Mouse (Mus musculus): ENCODE data around the gene Cyp4f18. TPM values are rescaled to one million over a fixed set of nuclear protein-coding genes. Genes with fewer than 3 reads are reported as not detected.
A peak's percentile ranks its signal among the peaks of the same experiment; 100 is the strongest.

The Cyp4f18 gene
- total and polyA plus RNA-seq, 3 experiments: 13.5 to 37.4 (median 31.7) TPM

DNA sequence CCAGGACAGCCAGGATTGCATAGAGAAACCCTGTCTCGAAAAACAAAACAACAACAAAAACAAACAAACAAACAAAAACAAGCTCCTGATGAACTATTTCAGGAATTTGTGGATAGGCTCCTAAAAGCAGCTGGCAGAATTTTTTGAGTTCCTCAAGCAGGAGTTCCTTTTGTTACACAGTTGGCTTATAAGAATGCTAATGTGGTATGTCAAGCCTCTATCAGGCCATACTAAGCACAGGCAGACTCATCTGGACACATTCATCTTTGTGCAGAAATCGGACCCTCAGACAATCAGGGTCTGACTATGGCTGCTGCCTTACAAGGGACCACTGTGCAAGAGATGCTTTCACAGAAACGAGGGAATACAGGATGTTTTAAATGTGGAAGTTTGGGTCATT, 35.2 kb downstream of the Cyp4f18 start:
- no peaks in the 10 kb centered on the region for H3K27me3 ChIP-seq (replicated peaks)
- H3K79me2 ChIP-seq (replicated peaks; ENCODE audit: control insufficient read depth, extremely low read depth, insufficient read depth, poor library complexity, severe bottlenecking): no peaks in the 10 kb centered on the region
- in situ Hi-C loops (cut with MboI; ENCODE audit: low pct_ligation_motif_present, low pct_unique_long_range_greater_than_20kb, low sequenced_read_pairs): no loop called here
- no peak overlapping the region for H3K4me2 ChIP-seq (ENCODE audit: insufficient read depth, low read depth, poor library complexity, severe bottlenecking)
- no peak overlapping the region for H3K4me3 ChIP-seq (replicated peaks in 1 of 3; ENCODE audit: low read depth in 2 of 3, low read length in 2 of 3, poor library complexity in 1 of 3)
- TF ChIP-seq BHLHE40 (IDR thresholded peaks at IDR 0.05; ENCODE audit: low read depth, low read length) (no peak), RAD21 (IDR thresholded peaks at IDR 0.05; ENCODE audit: low read depth, low read length) (no peak)
- H3K4me1 ChIP-seq (ENCODE audit: control insufficient read depth in 1 of 2, insufficient read depth in 2 of 2): no peaks in the 10 kb centered on the region
- no peak overlapping the region for H3K27ac ChIP-seq (ENCODE audit: insufficient read depth, low read depth)
- no peak overlapping the region for H3K9ac ChIP-seq (ENCODE audit: insufficient read depth, low read depth)
- dilution Hi-C loops (cut with MboI; ENCODE audit: extremely low pct_ligation_motif_present, extremely low pct_unique_long_range_greater_than_20kb, low sequenced_read_pairs): no loop called here
- H3K9me3 ChIP-seq (replicated peaks; ENCODE audit: low read length): no peaks in the 10 kb centered on the region
- peaks cover 0 to 21% of the 10 kb centered on the region in 2 experiments for H3K36me3 ChIP-seq (replicated peaks in 1 of 2; ENCODE audit: control insufficient read depth in 1 of 2, insufficient read depth in 1 of 2, low read length in 1 of 2)
- no peak for DNase-seq (ENCODE audit: extremely low read depth)

DNA sequence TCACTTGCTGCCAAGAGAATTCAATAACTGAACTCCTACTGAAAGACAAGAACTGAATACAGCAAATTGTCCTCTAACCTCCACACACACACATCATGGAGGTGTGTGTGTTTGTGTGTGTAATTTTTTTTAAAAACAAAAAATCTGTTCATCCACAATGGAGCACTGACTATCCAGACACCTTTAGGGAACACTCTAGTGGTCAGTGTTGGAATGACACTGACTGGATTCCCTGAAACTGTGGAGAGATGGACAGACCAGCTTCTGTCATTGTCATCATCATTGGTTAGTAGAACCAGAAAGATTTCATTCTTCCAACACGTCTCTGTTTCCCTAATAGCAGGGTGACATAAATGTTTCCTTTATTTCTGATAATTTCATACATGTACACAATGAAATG, 37.5 kb downstream of the Cyp4f18 start:
- dilution Hi-C loops (cut with MboI; ENCODE audit: extremely low pct_ligation_motif_present, extremely low pct_unique_long_range_greater_than_20kb, low sequenced_read_pairs) (no loop called here), in situ Hi-C loops (cut with MboI; ENCODE audit: low pct_ligation_motif_present, low pct_unique_long_range_greater_than_20kb, low sequenced_read_pairs) (no loop called here)
- H3K4me1 ChIP-seq (ENCODE audit: control insufficient read depth in 1 of 2, insufficient read depth in 2 of 2): no peaks in the 10 kb centered on the region
- peak; percentile 35 for DNase-seq (ENCODE audit: extremely low read depth)
- H3K27me3 ChIP-seq (replicated peaks): no peaks in the 10 kb centered on the region
- no peak overlapping the region for H3K27ac ChIP-seq (ENCODE audit: insufficient read depth, low read depth)
- no peaks in the 10 kb centered on the region for H3K79me2 ChIP-seq (replicated peaks; ENCODE audit: control insufficient read depth, extremely low read depth, insufficient read depth, poor library complexity, severe bottlenecking)
- no peaks in the 10 kb centered on the region for H3K9me3 ChIP-seq (replicated peaks; ENCODE audit: low read length)
- no peak overlapping the region for H3K9ac ChIP-seq (ENCODE audit: insufficient read depth, low read depth)
- no peak overlapping the region for H3K4me3 ChIP-seq (replicated peaks in 1 of 3; ENCODE audit: low read depth in 2 of 3, low read length in 2 of 3, poor library complexity in 1 of 3)
- H3K4me2 ChIP-seq (ENCODE audit: insufficient read depth, low read depth, poor library complexity, severe bottlenecking): no peak overlapping the region
- TF ChIP-seq ZC3H11A (IDR thresholded peaks at IDR 0.05; ENCODE audit: low read depth, low read length) (no peak), PAX5 (IDR thresholded peaks at IDR 0.05; ENCODE audit: low read length) (no peak), MAZ (IDR thresholded peaks at IDR 0.05; ENCODE audit: low read depth, low read length) (no peak), MAX (IDR thresholded peaks at IDR 0.05; ENCODE audit: low read length) (no peak), IRF4 (IDR thresholded peaks at IDR 0.05; ENCODE audit: low read depth, low read length) (no peak), ZKSCAN1 (IDR thresholded peaks at IDR 0.05; ENCODE audit: borderline replicate concordance, low read depth, low read length) (no peak), BHLHE40 (IDR thresholded peaks at IDR 0.05; ENCODE audit: low read depth, low read length) (no peak), ZMIZ1 (IDR thresholded peaks at IDR 0.05; ENCODE audit: low read depth, low read length) (no peak), KAT2A (IDR thresholded peaks at IDR 0.05; ENCODE audit: insufficient replicate concordance, low read length) (no peak), JUN (IDR thresholded peaks at IDR 0.05; ENCODE audit: insufficient read depth, low read depth, low read length) (no peak), ETS1 (conservative IDR thresholded peaks at IDR 0.05; ENCODE audit: low read depth, low read length) (no peak), USF2 (conservative IDR thresholded peaks at IDR 0.05; ENCODE audit: low read depth, low read length) (no peak), MAFK (IDR thresholded peaks at IDR 0.05; ENCODE audit: insufficient replicate concordance, low read length) (no peak), MEF2A (IDR thresholded peaks at IDR 0.05; ENCODE audit: borderline replicate concordance, low read depth, low read length) (no peak), HCFC1 (IDR thresholded peaks at IDR 0.05; ENCODE audit: low read depth, low read length) (no peak), CTCF (conservative IDR thresholded peaks at IDR 0.05 in 1 of 2, IDR thresholded peaks at IDR 0.05 in 1 of 2; ENCODE audit: low read depth in 2 of 2, low read length in 2 of 2) (peak; percentile 64 to 87), SMC3 (IDR thresholded peaks at IDR 0.05; ENCODE audit: low read depth, low read length) (peak; percentile 63), UBTF (IDR thresholded peaks at IDR 0.05; ENCODE audit: low read depth, low read length) (no peak), SIN3A (IDR thresholded peaks at IDR 0.05; ENCODE audit: low read length) (no peak), JUND (conservative IDR thresholded peaks at IDR 0.05; ENCODE audit: low read depth, low read length) (no peak), CHD2 (IDR thresholded peaks at IDR 0.05; ENCODE audit: low read length) (no peak), ZNF384 (IDR thresholded peaks at IDR 0.05; ENCODE audit: low read depth, low read length) (peak; percentile 53; the same call in 1 of the 2 replicates), CHD1 (IDR thresholded peaks at IDR 0.05; ENCODE audit: low read depth, low read length) (no peak), RCOR1 (conservative IDR thresholded peaks at IDR 0.05; ENCODE audit: low read depth, low read length) (no peak), MXI1 (IDR thresholded peaks at IDR 0.05; ENCODE audit: low read depth, low read length) (no peak), RAD21 (IDR thresholded peaks at IDR 0.05; ENCODE audit: low read depth, low read length) (peak; percentile 56), NRF1 (IDR thresholded peaks at IDR 0.05; ENCODE audit: low read depth, low read length) (no peak), TCF12 (IDR thresholded peaks at IDR 0.05; ENCODE audit: low read depth, low read length) (no peak), POLR2A (IDR thresholded peaks at IDR 0.05; ENCODE audit: low read depth, low read length) (no peak)
- peaks cover 16 to 44% of the 10 kb centered on the region in 2 experiments for H3K36me3 ChIP-seq (replicated peaks in 1 of 2; ENCODE audit: control insufficient read depth in 1 of 2, insufficient read depth in 1 of 2, low read length in 1 of 2)

Data from CH12.LX (cell line).